Mouse (Mus musculus) testis, adult 2 months (tissue): ENCODE results near the gene Galk1. TPM values are rescaled to one million over a fixed set of nuclear protein-coding genes. Genes with fewer than 3 reads are reported as not detected.

Experiments
- H3K27ac ChIP-seq: fragments of 200-500 bp; 2 replicates; pipeline ENCODE4 v1.5.1; 2012; ENCODE audit warnings: low read depth, low read length; ENCODE audit not compliant: control insufficient read depth, insufficient read depth
- H3K27me3 ChIP-seq: fragments of 200-500 bp; 2 replicates; pipeline ENCODE4 v1.6.1; 2012; ENCODE audit warnings: mild to moderate bottlenecking, low read length, moderate library complexity; ENCODE audit not compliant: control insufficient read depth, insufficient read depth
- H3K36me3 ChIP-seq: fragments of 200-500 bp; 2 replicates; pipeline ENCODE4 v1.6.1; 2012; ENCODE audit warnings: mild to moderate bottlenecking, low read length; ENCODE audit not compliant: control insufficient read depth, insufficient read depth
- H3K4me1 ChIP-seq: fragments of 200-500 bp; 2 replicates; pipeline ENCODE4 v1.6.1; 2012; ENCODE audit warnings: low read length; ENCODE audit not compliant: control insufficient read depth, insufficient read depth
- H3K4me3 ChIP-seq: fragments of 200-500 bp; 2 replicates; pipeline ENCODE4 v1.5.1; 2012; ENCODE audit warnings: low read depth, mild to moderate bottlenecking, low read length, moderate library complexity, mixed read lengths; ENCODE audit not compliant: control insufficient read depth
- CTCF ChIP-seq: fragments of 200-500 bp; IDR thresholded peaks from 2 replicates; pipeline ENCODE4 v1.5.1; 2012; ENCODE audit warnings: low read depth, mild to moderate bottlenecking, inconsistent platforms, low read length, moderate library complexity; ENCODE audit not compliant: control insufficient read depth, insufficient read depth, insufficient replicate concordance
- POLR2A ChIP-seq: fragments of 200-500 bp; IDR thresholded peaks from 2 replicates; pipeline ENCODE4 v1.6.1; 2012; ENCODE audit warnings: low read depth, mild to moderate bottlenecking, inconsistent platforms, low read length, moderate library complexity; ENCODE audit not compliant: control insufficient read depth
- polyA plus RNA-seq: library from polyadenylated mRNA; depleted of rRNA; stranded (reverse); fragments of >200 nt; gene quantifications from 2 replicates; pipeline ENCODE4 v1.2.3, GENCODE M21; 2012

Galk1 gene
- polyA plus RNA-seq, 1 experiment: 27.8 TPM

GRCm38 (mm10) chr11:116001725-116002124, 10.8 kb downstream of the Galk1 start:
- H3K36me3 ChIP-seq: no peaks in the 10 kb centered on the region
- no peaks in the 10 kb centered on the region for H3K27me3 ChIP-seq
- no peak overlapping the region for H3K27ac ChIP-seq
- TF ChIP-seq CTCF: no peak
- peaks cover 12% of the 10 kb centered on the region for H3K4me1 ChIP-seq
- no peak overlapping the region for H3K4me3 ChIP-seq

- H3K4me3 ChIP-seq: no peak overlapping the region
- H3K4me1 ChIP-seq: peaks cover 12% of the 10 kb centered on the region
- no peak overlapping the region for H3K27ac ChIP-seq
These were observed 11.9 kb downstream of the Galk1 start for GRCm38 (mm10) chr11:116000607-116001006.

GRCm38 (mm10) chr11:115999538-116000143, 12.9 kb downstream of the Galk1 start:
- no peak overlapping the region for H3K4me3 ChIP-seq
- no peaks in the 10 kb centered on the region for H3K36me3 ChIP-seq
- no peak overlapping the region for H3K27ac ChIP-seq
- no peaks in the 10 kb centered on the region for H3K27me3 ChIP-seq
- TF ChIP-seq POLR2A (no peak), CTCF (peak; percentile 28; the same call in 1 of the 2 replicates)
- H3K4me1 ChIP-seq: peaks cover 2% of the 10 kb centered on the region

More at GRCm38 (mm10) chr11:116000607-116001006, 11.9 kb downstream of the Galk1 start:
- Histone ChIP-seq H3K36me3 (no peaks in the 10 kb centered on the region), H3K27me3 (no peaks in the 10 kb centered on the region)
- TF ChIP-seq POLR2A (no peak), CTCF (no peak)

DNA sequence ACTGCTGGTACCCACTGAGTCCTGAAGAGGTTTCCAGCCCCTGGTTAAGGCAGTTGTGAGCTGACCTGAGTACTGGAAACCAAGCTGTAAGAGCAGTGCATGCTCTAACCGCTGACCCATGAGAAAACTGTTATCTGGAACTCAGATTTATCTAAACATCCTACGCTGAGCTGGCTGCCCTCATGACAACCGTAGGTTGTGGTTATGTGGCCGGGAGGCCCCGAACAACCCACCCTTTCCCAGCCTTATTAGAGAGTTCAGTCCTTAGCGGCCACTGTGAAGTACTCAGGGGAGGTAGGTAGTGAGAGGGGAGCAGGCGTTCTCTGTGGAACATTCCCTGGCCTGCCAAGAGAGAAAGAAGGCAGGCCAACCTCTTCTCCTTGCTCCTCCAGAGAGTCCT, 13.5 kb downstream of the Galk1 start:
- TF ChIP-seq POLR2A: no peak
- no peak for TF ChIP-seq CTCF
- H3K27ac ChIP-seq: no peak overlapping the region
- H3K36me3 ChIP-seq: no peaks in the 10 kb centered on the region
- H3K4me3 ChIP-seq: no peak overlapping the region
- no peaks in the 10 kb centered on the region for H3K27me3 ChIP-seq
- 0 out of 2 replicates have a peak, but pooled peaks cover 2% of the 10 kb centered on the region for H3K4me1 ChIP-seq

DNA sequence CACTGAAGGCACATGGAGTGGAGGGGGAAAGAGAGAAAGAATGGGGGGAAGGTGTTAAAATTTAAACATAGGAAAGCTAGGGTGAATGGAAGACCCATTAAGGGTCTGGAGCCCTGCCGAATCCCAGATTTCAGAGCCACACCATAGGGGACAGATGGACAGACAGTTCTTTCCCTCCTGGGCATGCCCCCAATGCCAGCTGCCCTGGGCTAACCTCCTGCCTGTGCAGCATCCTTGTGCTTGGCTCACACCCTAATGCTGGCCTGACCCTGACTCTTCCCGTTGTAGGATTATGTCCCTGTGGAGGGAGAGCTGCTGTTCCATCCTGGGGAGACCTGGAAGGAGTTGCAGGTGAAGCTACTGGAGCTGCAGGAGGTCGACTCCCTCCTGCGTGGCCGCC, 14.9 kb downstream of the Galk1 start:
- Histone ChIP-seq H3K27me3 (no peaks in the 10 kb centered on the region), H3K36me3 (no peaks in the 10 kb centered on the region), H3K4me1 (0 out of 2 replicates have a peak, but pooled peaks cover 2% of the 10 kb centered on the region), H3K27ac (no peak overlapping the region), H3K4me3 (no peak overlapping the region)
- no peak for TF ChIP-seq CTCF
- TF ChIP-seq POLR2A: no peak

GRCm38 (mm10) chr11:115997047-115997446, 15.5 kb downstream of the Galk1 start:
- Histone ChIP-seq H3K36me3 (no peaks in the 10 kb centered on the region), H3K27ac (no peak overlapping the region), H3K27me3 (no peaks in the 10 kb centered on the region), H3K4me1 (0 out of 2 replicates have a peak, but pooled peaks cover 2% of the 10 kb centered on the region), H3K4me3 (no peak overlapping the region)
- TF ChIP-seq POLR2A: no peak
- no peak for TF ChIP-seq CTCF

GRCm38 (mm10) chr11:115995256-115995655, 17.3 kb downstream of the Galk1 start:
- Histone ChIP-seq H3K27ac (no peak overlapping the region), H3K4me3 (no peak overlapping the region), H3K36me3 (no peaks in the 10 kb centered on the region), H3K27me3 (no peaks in the 10 kb centered on the region), H3K4me1 (0 out of 2 replicates have a peak, but pooled peaks cover 2% of the 10 kb centered on the region)
- TF ChIP-seq POLR2A (no peak), CTCF (no peak)
